8 mouse cellular contexts compared by ENCODE assay signal in the genomic region with DNA sequence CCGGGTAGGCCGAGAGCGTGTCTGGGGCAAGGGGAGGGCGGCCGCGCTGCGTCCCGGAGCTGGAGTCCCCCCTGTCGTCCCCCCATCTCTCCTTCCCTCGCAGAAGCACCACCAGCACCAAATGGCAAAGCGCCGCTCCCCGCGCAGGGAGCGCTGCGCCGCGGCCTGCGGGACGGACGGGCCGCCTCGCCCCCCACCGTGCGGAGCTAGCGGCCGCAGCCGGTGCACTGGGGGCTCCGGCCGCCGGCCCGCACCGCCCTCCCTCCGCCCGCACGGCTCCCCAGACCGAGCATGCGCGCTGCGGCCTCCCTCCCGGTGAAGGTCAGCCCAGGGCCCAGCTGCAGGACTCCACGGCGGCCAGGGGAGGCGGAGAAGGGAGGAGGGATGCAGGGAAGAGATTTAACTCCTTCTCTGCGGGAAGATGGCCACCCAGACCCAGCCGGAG. TPM values are rescaled to one million over a fixed set of nuclear protein-coding genes. Genes with fewer than 3 reads are reported as not detected.
A peak's percentile ranks its signal among the peaks of the same experiment; 100 is the strongest.
DNase-seq lines count a peak whose midpoint lies in the region; ATAC-seq and TF ChIP-seq lines count a peak whose summit lies in the region.

No protein-coding gene starts in this region.

- intact Hi-C loops in heart, adult 2 months (cut with DNase I), result loop anchor here (5.0 kb wide), 1 partner anchor 148 kb away; no protein-coding TSS in a partner anchor

- H3K9ac ChIP-seq in heart, adult 2 months (ENCODE audit: low read depth, low read length), result peak overlapping the region; percentile 97
- H3K9ac ChIP-seq in liver, adult 2 months (ENCODE audit: low read depth, low read length), result peak overlapping the region; percentile 92
- H3K9ac ChIP-seq in neural tube, embryonic 11.5 days (ENCODE audit: low read length), result peak overlapping the region; percentile 84

- H3K36me3 ChIP-seq in megakaryocyte, embryonic 14.5 days (replicated peaks; ENCODE audit: low read length), result no peaks in the 10 kb centered on the region
- H3K36me3 ChIP-seq in heart, adult 2 months (ENCODE audit: control insufficient read depth, insufficient read depth, low read length), result no peaks in the 10 kb centered on the region
- no peaks in the 10 kb centered on the region for H3K36me3 ChIP-seq in kidney, adult 2 months (ENCODE audit: control insufficient read depth, insufficient read depth, low read length)
- no peaks in the 10 kb centered on the region for H3K36me3 ChIP-seq in liver, adult 2 months (ENCODE audit: control insufficient read depth, insufficient read depth, low read length)
- no peaks in the 10 kb centered on the region for H3K36me3 ChIP-seq in neural tube, embryonic 11.5 days (ENCODE audit: control insufficient read depth, insufficient read depth, low read length)

- peak overlapping the region; percentile 71 for H3K4me3 ChIP-seq in megakaryocyte, embryonic 14.5 days (replicated peaks)
- peak overlapping the region; percentile 63 for H3K4me3 ChIP-seq in heart, adult 2 months
- H3K4me3 ChIP-seq in kidney, adult 2 months (ENCODE audit: insufficient read depth, low read depth, low read length), result peak overlapping the region; percentile 66
- H3K4me3 ChIP-seq in liver, adult 2 months (ENCODE audit: insufficient read depth, low read depth, low read length), result peak overlapping the region; percentile 74
- peak overlapping the region; percentile 51 for H3K4me3 ChIP-seq in neural tube, embryonic 11.5 days (ENCODE audit: low read depth, low read length)

- no peaks in the 10 kb centered on the region for H3K9me3 ChIP-seq in megakaryocyte, embryonic 14.5 days
- H3K9me3 ChIP-seq in neural tube, embryonic 11.5 days (ENCODE audit: control insufficient read depth, low read length), result no peaks in the 10 kb centered on the region

- peak overlapping the region; percentile 99 for H3K27ac ChIP-seq in heart, adult 2 months
- peak overlapping the region; percentile 72 for H3K27ac ChIP-seq in kidney, adult 2 months (ENCODE audit: insufficient read depth, low read depth, low read length)
- H3K27ac ChIP-seq in liver, adult 2 months (replicated peaks; ENCODE audit: insufficient read depth, low read depth, low read length), result peak overlapping the region; percentile 75
- peak overlapping the region; percentile 97 for H3K27ac ChIP-seq in neural tube, embryonic 11.5 days (ENCODE audit: low read depth, low read length)

- H3K4me2 ChIP-seq in neural tube, embryonic 11.5 days (ENCODE audit: low read depth), result peak overlapping the region; percentile 70

- H3K27me3 ChIP-seq in megakaryocyte, embryonic 14.5 days (replicated peaks), result peaks cover 99% of the 10 kb centered on the region
- H3K27me3 ChIP-seq in heart, adult 2 months (ENCODE audit: control insufficient read depth, insufficient read depth, low read length), result no peaks in the 10 kb centered on the region
- H3K27me3 ChIP-seq in kidney, adult 2 months (replicated peaks; ENCODE audit: control insufficient read depth, insufficient read depth, low read length), result no peaks in the 10 kb centered on the region
- no peaks in the 10 kb centered on the region for H3K27me3 ChIP-seq in liver, adult 2 months (ENCODE audit: control insufficient read depth, insufficient read depth, low read length)
- peaks cover 2% of the 10 kb centered on the region; the same call in 1 of the 2 replicates for H3K27me3 ChIP-seq in neural tube, embryonic 11.5 days (ENCODE audit: control insufficient read depth, insufficient read depth, low read length)

- peak; percentile 79 for DNase-seq in embryo, embryonic 11.5 days (ENCODE audit: low read depth, low spot score)
- peak; percentile 94 for DNase-seq in heart, adult 2 months
- peak; percentile 94 for DNase-seq in kidney, adult 2 months
- DNase-seq in liver, adult 2 months (ENCODE audit: extremely low read depth, low read depth, low spot score), result peak; percentile 72
- DNase-seq in neural tube, embryonic 11.5 days (ENCODE audit: low spot score), result peak; percentile 91
- peak; percentile 86 for DNase-seq in urinary bladder, adult 2 months (ENCODE audit: low spot score)

- TF ChIP-seq CTCF in heart, adult 2 months (IDR thresholded peaks at IDR 0.05), result peak; percentile 58
- peak; percentile 35; the same call in 1 of the 2 replicates for TF ChIP-seq CTCF in kidney, adult 2 months (conservative IDR thresholded peaks at IDR 0.05; ENCODE audit: insufficient read depth, insufficient read length, low read depth, low read length)
- peak; percentile 39 for TF ChIP-seq CTCF in liver, adult 2 months (IDR thresholded peaks at IDR 0.05; ENCODE audit: low read depth, low read length)

- 0 out of 2 replicates have a peak, but pooled peaks have one; percentile 26 for TF ChIP-seq EP300 in heart, adult 2 months (IDR thresholded peaks at IDR 0.05; ENCODE audit: insufficient read depth, low read depth, low read length)

- peaks cover 33% of the 10 kb centered on the region for H3K4me1 ChIP-seq in megakaryocyte, embryonic 14.5 days
- H3K4me1 ChIP-seq in heart, adult 2 months (ENCODE audit: control insufficient read depth, insufficient read depth, low read length), result peaks cover 16% of the 10 kb centered on the region
- H3K4me1 ChIP-seq in kidney, adult 2 months (ENCODE audit: control insufficient read depth, insufficient read depth, low read length), result peaks cover 10% of the 10 kb centered on the region
- peaks cover 15% of the 10 kb centered on the region for H3K4me1 ChIP-seq in liver, adult 2 months (ENCODE audit: control insufficient read depth, insufficient read depth, low read length)
- H3K4me1 ChIP-seq in neural tube, embryonic 11.5 days (ENCODE audit: control insufficient read depth, insufficient read depth, low read length), result peaks cover 56% of the 10 kb centered on the region

- peak; percentile 63 for TF ChIP-seq POLR2A in heart, adult 2 months (IDR thresholded peaks at IDR 0.05; ENCODE audit: insufficient read depth, low read depth, low read length)
- no peak for TF ChIP-seq POLR2A in kidney, adult 2 months (IDR thresholded peaks at IDR 0.05; ENCODE audit: low read depth, low read length)
- peak; percentile 56; the same call in 1 of the 2 replicates for TF ChIP-seq POLR2A in liver, adult 2 months (IDR thresholded peaks at IDR 0.05; ENCODE audit: extremely low read depth, insufficient read depth, low read length)

- WGBS in heart, adult 2 months, result under 1% methylated on average over 46 of the region's 46 CpGs
- under 1% methylated on average over 46 of the region's 46 CpGs for WGBS in kidney, adult 2 months
- under 1% methylated on average over 46 of the region's 46 CpGs for WGBS in liver, adult 2 months
- 0% methylated on average over 45 of the region's 46 CpGs for WGBS in neural tube, embryonic 11.5 days

- H3K79me2 ChIP-seq in heart, adult 2 months (replicated peaks; ENCODE audit: control insufficient read depth, insufficient read depth, low read length), result no peaks in the 10 kb centered on the region
- no peaks in the 10 kb centered on the region for H3K79me2 ChIP-seq in liver, adult 2 months (ENCODE audit: control insufficient read depth, insufficient read depth, low read length)

- no peak for ATAC-seq in megakaryocyte, adult 5-6 weeks (ENCODE audit: poor library complexity, severe bottlenecking)
- peak; percentile 67 for ATAC-seq in neural tube, embryonic 11.5 days (ENCODE audit: insufficient read depth, low FRiP score, low TSS enrichment)

RNA-seq across cellular contexts. Expression of a gene that starts 18.1 kb away (rescaled TPM):
- 36.1 and 95.0 TPM in 2 replicates for polyA plus RNA-seq in megakaryocyte, embryonic 14.5 days (2012; ENCODE audit: insufficient read depth, low replicate concordance)
- total RNA-seq in megakaryocyte, adult 5-6 weeks (2015), result 5.0 and 5.1 TPM in 2 replicates
- 11.3 and 13.5 TPM in 2 replicates for total RNA-seq in megakaryocyte, adult 5-6 weeks (2017)
- 1 to 10 TPM; 7.5 to 9.0 TPM for total RNA-seq in heart, adult 2 months (2021)
- 9.9 and 12.3 TPM in 2 replicates for polyA plus RNA-seq in heart, adult 2 months (2012; rRNA removed)
- polyA plus RNA-seq in kidney, adult 2 months (2012; rRNA removed), result 20.2 and 27.5 TPM in 2 replicates
- 9.5 and 14.2 TPM in 2 replicates for total RNA-seq in liver, adult 2 months (2014; rRNA removed)
- 21.1 and 22.4 TPM in 2 replicates for polyA plus RNA-seq in liver, adult 2 months (2012; rRNA removed)
- 10.3 and 13.0 TPM in 2 replicates for polyA plus RNA-seq in neural tube, embryonic 11.5 days (2014; fragmentation: Nextera tagmentation; extraction: Ambion mirVana)
- 30.2 and 34.5 TPM in 2 replicates for polyA plus RNA-seq in urinary bladder, adult 2 months (2012; rRNA removed)

RNA-seq across cellular contexts. Expression of a gene that starts 19.5 kb away (rescaled TPM):
- polyA plus RNA-seq in megakaryocyte, embryonic 14.5 days (2012; ENCODE audit: insufficient read depth, low replicate concordance), result 0.76 TPM in 1 of 2 replicates, not detected in the other
- total RNA-seq in megakaryocyte, adult 5-6 weeks (2015), result not detected in 2 replicates
- total RNA-seq in megakaryocyte, adult 5-6 weeks (2017), result 0.07 TPM in 1 of 2 replicates, not detected in the other
- total RNA-seq in heart, adult 2 months (2021), result 10 to 100 TPM; 58.7 to 61.8 TPM
- 60.2 and 61.0 TPM in 2 replicates for polyA plus RNA-seq in heart, adult 2 months (2012; rRNA removed)
- 12.4 and 15.9 TPM in 2 replicates for polyA plus RNA-seq in kidney, adult 2 months (2012; rRNA removed)
- total RNA-seq in liver, adult 2 months (2014; rRNA removed), result 0.55 and 1.3 TPM in 2 replicates
- 1.3 TPM in 2 replicates for polyA plus RNA-seq in liver, adult 2 months (2012; rRNA removed)
- 43.7 and 49.3 TPM in 2 replicates for polyA plus RNA-seq in neural tube, embryonic 11.5 days (2014; fragmentation: Nextera tagmentation; extraction: Ambion mirVana)
- 80.3 and 83.2 TPM in 2 replicates for polyA plus RNA-seq in urinary bladder, adult 2 months (2012; rRNA removed)

RNA-seq across cellular contexts. Expression of a gene that starts 27.4 kb away (rescaled TPM):
- polyA plus RNA-seq in megakaryocyte, embryonic 14.5 days (2012; ENCODE audit: insufficient read depth, low replicate concordance), result 49.0 and 53.1 TPM in 2 replicates
- 18.1 and 24.0 TPM in 2 replicates for total RNA-seq in megakaryocyte, adult 5-6 weeks (2015)
- 53.7 and 54.5 TPM in 2 replicates for total RNA-seq in megakaryocyte, adult 5-6 weeks (2017)
- total RNA-seq in heart, adult 2 months (2021), result 10 to 100 TPM; 52.5 to 55.8 TPM
- polyA plus RNA-seq in heart, adult 2 months (2012; rRNA removed), result 43.3 and 57.2 TPM in 2 replicates
- 40.2 and 47.6 TPM in 2 replicates for polyA plus RNA-seq in kidney, adult 2 months (2012; rRNA removed)
- total RNA-seq in liver, adult 2 months (2014; rRNA removed), result 25.0 and 25.9 TPM in 2 replicates
- polyA plus RNA-seq in liver, adult 2 months (2012; rRNA removed), result 27.1 and 31.9 TPM in 2 replicates
- polyA plus RNA-seq in neural tube, embryonic 11.5 days (2014; fragmentation: Nextera tagmentation; extraction: Ambion mirVana), result 136 and 147 TPM in 2 replicates
- 44.5 and 50.0 TPM in 2 replicates for polyA plus RNA-seq in urinary bladder, adult 2 months (2012; rRNA removed)

RNA-seq across cellular contexts. Expression of a gene that starts 48.1 kb away (rescaled TPM):
- polyA plus RNA-seq in megakaryocyte, embryonic 14.5 days (2012; ENCODE audit: insufficient read depth, low replicate concordance), result not detected in 2 replicates
- total RNA-seq in megakaryocyte, adult 5-6 weeks (2015), result not detected in 2 replicates
- not detected in 2 replicates for total RNA-seq in megakaryocyte, adult 5-6 weeks (2017)
- total RNA-seq in heart, adult 2 months (2021), result not detected
- polyA plus RNA-seq in heart, adult 2 months (2012; rRNA removed), result 0.06 TPM in 1 of 2 replicates, not detected in the other
- 0.10 and 0.14 TPM in 2 replicates for polyA plus RNA-seq in kidney, adult 2 months (2012; rRNA removed)
- not detected in 2 replicates for total RNA-seq in liver, adult 2 months (2014; rRNA removed)
- polyA plus RNA-seq in liver, adult 2 months (2012; rRNA removed), result not detected in 2 replicates
- polyA plus RNA-seq in neural tube, embryonic 11.5 days (2014; fragmentation: Nextera tagmentation; extraction: Ambion mirVana), result not detected in 2 replicates
- polyA plus RNA-seq in urinary bladder, adult 2 months (2012; rRNA removed), result not detected in 2 replicates
